Mouse (Mus musculus) cerebellum, adult 2 months (tissue): ENCODE results near the gene Kcnc4.

Source experiments
- CTCF ChIP-seq: fragments of 200-500 bp; IDR thresholded peaks from 2 replicates; pipeline ENCODE4 v1.5.1; 2011; ENCODE audit warnings: low read depth, mild to moderate bottlenecking, control low read depth, low read length, moderate library complexity, borderline replicate concordance; ENCODE audit not compliant: insufficient read depth
- POLR2A ChIP-seq: fragments of 200-500 bp; IDR thresholded peaks from 2 replicates; pipeline ENCODE4 v1.6.1; 2011; ENCODE audit warnings: low read length, control low read depth, borderline replicate concordance; ENCODE audit not compliant: insufficient read depth

- no peak for TF ChIP-seq POLR2A
- no peak for TF ChIP-seq CTCF
Measured at GRCm38 (mm10) chr3:107459196-107459772, at the start of gene Kcnc4.
